9 mouse cellular contexts compared by ENCODE assay signal in the genomic region with DNA sequence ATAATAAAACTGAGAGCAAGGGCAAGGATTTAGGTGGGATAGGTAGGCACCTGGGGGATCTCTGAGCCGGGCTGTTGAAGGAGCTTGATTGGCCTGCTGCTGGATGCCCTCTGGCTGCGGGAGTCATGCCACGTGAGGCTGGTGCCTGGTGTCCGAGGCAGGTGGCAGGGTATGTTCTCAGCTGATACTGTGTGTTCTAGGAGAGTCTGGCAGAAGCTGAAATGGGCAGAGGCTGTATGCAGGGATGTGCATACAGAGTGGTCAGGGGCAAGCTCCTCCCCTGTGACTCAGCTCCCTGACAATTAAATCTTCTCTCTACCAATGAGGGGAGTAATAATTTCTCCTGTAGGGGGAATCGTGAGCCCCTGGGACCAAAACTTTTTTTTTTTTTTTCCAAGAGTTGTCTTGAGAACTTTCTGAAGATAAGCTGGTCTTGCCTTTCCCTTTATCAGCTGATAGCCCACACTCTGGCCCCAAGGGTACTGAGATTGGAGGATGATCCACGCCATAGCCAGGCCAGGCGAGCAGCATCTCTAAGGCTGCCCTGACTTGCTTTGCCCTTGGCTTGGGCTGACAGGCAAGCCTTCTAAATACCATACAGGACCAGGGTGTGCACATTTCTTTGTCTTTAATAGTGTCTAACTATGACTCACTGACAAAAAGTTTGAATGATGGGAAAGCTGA. TPM values are rescaled to one million over a fixed set of nuclear protein-coding genes. Genes with fewer than 3 reads are reported as not detected.
DNase-seq lines count a peak whose midpoint lies in the region; ATAC-seq lines count a peak whose summit lies in the region.
"Had no signal": no experiment of that assay in that cellular context is flagged by ENCODE, and none has a peak within 500 bp of the region (broad histone marks: within the 10 kb centered on the region; RNA-seq: fewer than 3 reads in every experiment).

No protein-coding gene starts in this region.

- H3K4me1 ChIP-seq in lung, embryonic 15.5 days, result peaks cover 15% of the 10 kb centered on the region
- peaks cover 39% of the 10 kb centered on the region for H3K4me1 ChIP-seq in hindbrain, embryonic 14.5 days (replicated peaks; ENCODE audit: control insufficient read depth, insufficient read depth, low read length)
- H3K4me1 ChIP-seq in stomach, embryonic 14.5 days (ENCODE audit: control insufficient read depth, insufficient read depth, low read length), result peaks cover 13% of the 10 kb centered on the region

- DNase-seq in adrenal gland, postnatal 10 days, result peak; percentile 53
- no peak for DNase-seq in adrenal gland, adult 8-10 months
- no peak for DNase-seq in lung, postnatal 25 days (ENCODE audit: low spot score)
- DNase-seq in hindbrain, embryonic 14.5 days (ENCODE audit: low spot score), result no peak
- no peak for DNase-seq in spleen, postnatal 14 days (ENCODE audit: low spot score in 2 of 2)
- no peak for DNase-seq in left cerebral cortex, postnatal 14 days (ENCODE audit: low spot score in 2 of 2)

- peak overlapping the region; percentile 83; the same call in 1 of the 2 replicates for H3K4me2 ChIP-seq in lung, embryonic 15.5 days
- H3K4me2 ChIP-seq in hindbrain, embryonic 14.5 days (replicated peaks), result peak overlapping the region; percentile 73
- peak overlapping the region; percentile 82; the same call in 1 of the 2 replicates for H3K4me2 ChIP-seq in stomach, embryonic 14.5 days (replicated peaks; ENCODE audit: low read depth, low read length)

- 69% methylated on average over 7 of the region's 7 CpGs for WGBS in lung, embryonic 15.5 days
- WGBS in hindbrain, embryonic 14.5 days, result 75% methylated on average over 7 of the region's 7 CpGs
- 69% methylated on average over 7 of the region's 7 CpGs for WGBS in stomach, embryonic 14.5 days

- no peak overlapping the region for H3K9ac ChIP-seq in lung, embryonic 15.5 days
- H3K9ac ChIP-seq in hindbrain, embryonic 14.5 days, result no peak overlapping the region
- no peak overlapping the region for H3K9ac ChIP-seq in stomach, embryonic 14.5 days (replicated peaks; ENCODE audit: low read depth, low read length)
- H3K9ac ChIP-seq: embryonic facial prominence, embryonic 12.5 days had no signal

- H3K36me3 ChIP-seq in lung, embryonic 15.5 days, result no peaks in the 10 kb centered on the region
- peaks cover 17% of the 10 kb centered on the region for H3K36me3 ChIP-seq in hindbrain, embryonic 14.5 days (replicated peaks; ENCODE audit: control insufficient read depth, insufficient read depth)
- H3K36me3 ChIP-seq in stomach, embryonic 14.5 days (ENCODE audit: control insufficient read depth, insufficient read depth, low read length), result no peaks in the 10 kb centered on the region
- H3K36me3 ChIP-seq: embryonic facial prominence, embryonic 12.5 days had no signal

- peak overlapping the region; percentile 91; the same call in 1 of the 2 replicates for H3K27ac ChIP-seq in lung, embryonic 15.5 days
- H3K27ac ChIP-seq in hindbrain, embryonic 14.5 days, result no peak overlapping the region
- H3K27ac ChIP-seq in stomach, embryonic 14.5 days (ENCODE audit: low read length), result no peak overlapping the region
- H3K27ac ChIP-seq: embryonic facial prominence, embryonic 12.5 days had no signal

- ATAC-seq in lung, embryonic 15.5 days (ENCODE audit: borderline replicate concordance, extremely low read depth, low FRiP score, low TSS enrichment), result no peak
- no peak for ATAC-seq in hindbrain, embryonic 14.5 days (ENCODE audit: low FRiP score)
- ATAC-seq in stomach, embryonic 14.5 days (ENCODE audit: insufficient number of reproducible peaks, insufficient read depth, low FRiP score, low read depth), result no peak

- H3K4me3 ChIP-seq in lung, embryonic 15.5 days, result peak overlapping the region; percentile 60; the same call in 1 of the 2 replicates
- H3K4me3 ChIP-seq in hindbrain, embryonic 14.5 days (replicated peaks; ENCODE audit: low read length), result peak overlapping the region; percentile 81
- H3K4me3 ChIP-seq in stomach, embryonic 14.5 days (ENCODE audit: low read depth, low read length), result no peak overlapping the region

- H3K27me3 ChIP-seq in lung, embryonic 15.5 days, result peaks cover 21% of the 10 kb centered on the region; the same call in 1 of the 2 replicates
- no peaks in the 10 kb centered on the region for H3K27me3 ChIP-seq in hindbrain, embryonic 14.5 days (ENCODE audit: control insufficient read depth, insufficient read depth, low read length)
- H3K27me3 ChIP-seq in stomach, embryonic 14.5 days (ENCODE audit: control insufficient read depth, insufficient read depth, low read length), result no peaks in the 10 kb centered on the region

- intact Hi-C loops in left cerebral cortex, postnatal 14 days (cut with DNase I), result no loop called here

- no peaks in the 10 kb centered on the region for H3K9me3 ChIP-seq in lung, embryonic 15.5 days
- no peaks in the 10 kb centered on the region for H3K9me3 ChIP-seq in hindbrain, embryonic 14.5 days (ENCODE audit: control insufficient read depth, low read length)
- H3K9me3 ChIP-seq in stomach, embryonic 14.5 days (ENCODE audit: control insufficient read depth, low read depth, low read length), result no peaks in the 10 kb centered on the region
- H3K9me3 ChIP-seq: embryonic facial prominence, embryonic 12.5 days had no signal

RNA-seq across cellular contexts. Expression of a gene that starts 1.5 kb away (rescaled TPM):
- total RNA-seq in adrenal gland, postnatal 10 days (2021), result 10 to 100 TPM in 1 of 2 experiments, 1 to 10 TPM in 1; 10.0 to 11.7 TPM
- 10 to 100 TPM; 16.1 to 33.3 (median 21.8) TPM for total RNA-seq in adrenal gland, adult 8-10 months (2022)
- polyA plus RNA-seq in lung, embryonic 15.5 days (2015; fragmentation: Nextera tagmentation; extraction: Ambion mirVana), result 29.7 and 30.1 TPM in 2 replicates
- polyA plus RNA-seq in hindbrain, embryonic 14.5 days (2014; fragmentation: Nextera tagmentation; extraction: Ambion mirVana), result 192 and 211 TPM in 2 replicates
- polyA plus RNA-seq in stomach, embryonic 14.5 days (2014; fragmentation: Nextera tagmentation; extraction: Ambion mirVana), result 33.1 and 35.0 TPM in 2 replicates
- total RNA-seq in left cerebral cortex, postnatal 14 days (2021), result 10 to 100 TPM; 20.2 to 22.0 TPM

RNA-seq across cellular contexts. Expression of a gene that starts 4.9 kb away (rescaled TPM):
- total RNA-seq in adrenal gland, postnatal 10 days (2021), result 10 to 100 TPM; 52.5 to 92.4 TPM
- 100 to 1,000 TPM in 2 of 4 experiments, 10 to 100 TPM in 2; 52.3 to 113 (median 89.3) TPM for total RNA-seq in adrenal gland, adult 8-10 months (2022)
- polyA plus RNA-seq in lung, embryonic 15.5 days (2015; fragmentation: Nextera tagmentation; extraction: Ambion mirVana), result 48.2 and 52.3 TPM in 2 replicates
- 68.3 and 86.2 TPM in 2 replicates for polyA plus RNA-seq in hindbrain, embryonic 14.5 days (2014; fragmentation: Nextera tagmentation; extraction: Ambion mirVana)
- 50.6 and 51.6 TPM in 2 replicates for polyA plus RNA-seq in stomach, embryonic 14.5 days (2014; fragmentation: Nextera tagmentation; extraction: Ambion mirVana)
- total RNA-seq in left cerebral cortex, postnatal 14 days (2021), result 100 to 1,000 TPM; 112 to 121 TPM

RNA-seq across cellular contexts. Expression of a gene that starts 5.9 kb away (rescaled TPM):
- total RNA-seq in adrenal gland, postnatal 10 days (2021), result 10 to 100 TPM; 51.4 to 58.3 TPM
- 10 to 100 TPM; 69.0 to 85.2 (median 76.4) TPM for total RNA-seq in adrenal gland, adult 8-10 months (2022)
- polyA plus RNA-seq in lung, embryonic 15.5 days (2015; fragmentation: Nextera tagmentation; extraction: Ambion mirVana), result 60.8 and 61.9 TPM in 2 replicates
- polyA plus RNA-seq in hindbrain, embryonic 14.5 days (2014; fragmentation: Nextera tagmentation; extraction: Ambion mirVana), result 53.9 and 58.2 TPM in 2 replicates
- 57.9 and 60.2 TPM in 2 replicates for polyA plus RNA-seq in stomach, embryonic 14.5 days (2014; fragmentation: Nextera tagmentation; extraction: Ambion mirVana)
- 10 to 100 TPM; 48.3 to 51.3 TPM for total RNA-seq in left cerebral cortex, postnatal 14 days (2021)

RNA-seq across cellular contexts. Expression of a gene that starts 12.8 kb away (rescaled TPM):
- total RNA-seq in adrenal gland, postnatal 10 days (2021), result 10 to 100 TPM; 55.1 to 86.5 TPM
- 100 to 1,000 TPM in 3 of 4 experiments, 10 to 100 TPM in 1; 94.3 to 171 (median 118) TPM for total RNA-seq in adrenal gland, adult 8-10 months (2022)
- 41.4 and 51.2 TPM in 2 replicates for polyA plus RNA-seq in lung, embryonic 15.5 days (2015; fragmentation: Nextera tagmentation; extraction: Ambion mirVana)
- polyA plus RNA-seq in hindbrain, embryonic 14.5 days (2014; fragmentation: Nextera tagmentation; extraction: Ambion mirVana), result 57.2 and 60.7 TPM in 2 replicates
- polyA plus RNA-seq in stomach, embryonic 14.5 days (2014; fragmentation: Nextera tagmentation; extraction: Ambion mirVana), result 56.3 and 56.8 TPM in 2 replicates
- total RNA-seq in left cerebral cortex, postnatal 14 days (2021), result 10 to 100 TPM; 41.2 to 42.9 TPM

RNA-seq across cellular contexts. Expression of a gene that starts 59.3 kb away (rescaled TPM):
- not detected for total RNA-seq in adrenal gland, postnatal 10 days (2021)
- total RNA-seq in adrenal gland, adult 8-10 months (2022), result under 1 TPM in 1 of 4 experiments, not detected in 3; 0.38 TPM
- polyA plus RNA-seq in lung, embryonic 15.5 days (2015; fragmentation: Nextera tagmentation; extraction: Ambion mirVana), result not detected in 2 replicates
- polyA plus RNA-seq in hindbrain, embryonic 14.5 days (2014; fragmentation: Nextera tagmentation; extraction: Ambion mirVana), result 0.27 TPM in 1 of 2 replicates, not detected in the other
- polyA plus RNA-seq in stomach, embryonic 14.5 days (2014; fragmentation: Nextera tagmentation; extraction: Ambion mirVana), result not detected in 2 replicates
- under 1 TPM in 1 of 2 experiments, not detected in 1; 0.78 TPM for total RNA-seq in left cerebral cortex, postnatal 14 days (2021)
- polyA plus RNA-seq: embryonic facial prominence, embryonic 12.5 days had no signal
